8 mouse cellular contexts compared by ENCODE assay signal in genomic region chr4:62582365-62583264, GRCm38 (mm10). TPM values are rescaled to one million over a fixed set of nuclear protein-coding genes. Genes with fewer than 3 reads are reported as not detected.
DNase-seq lines count a peak whose midpoint lies in the region; ATAC-seq and TF ChIP-seq lines count a peak whose summit lies in the region.

No protein-coding gene starts in this region.

- H3K9me3 ChIP-seq in forebrain, embryonic 10.5 days, result no peaks in the 10 kb centered on the region
- H3K9me3 ChIP-seq in hindbrain, postnatal 0 days (ENCODE audit: low read length), result no peaks in the 10 kb centered on the region
- H3K9me3 ChIP-seq in midbrain, embryonic 13.5 days, result no peaks in the 10 kb centered on the region

- H3K9ac ChIP-seq in hindbrain, postnatal 0 days (replicated peaks; ENCODE audit: low read length), result peak overlapping the region; percentile 35; the same call in 1 of the 2 replicates
- peak overlapping the region; percentile 76 for H3K9ac ChIP-seq in midbrain, embryonic 13.5 days (replicated peaks)

- WGBS in forebrain, embryonic 10.5 days, result 33% methylated on average over 18 of the region's 18 CpGs
- WGBS in hindbrain, postnatal 0 days, result 12% methylated on average over 18 of the region's 18 CpGs
- WGBS in midbrain, embryonic 13.5 days, result 17% methylated on average over 18 of the region's 18 CpGs

- DNase-seq in embryo, embryonic 11 days, result peak; percentile 42
- DNase-seq in embryo, embryonic 10.5 days (ENCODE audit: low spot score), result no peak
- DNase-seq in forebrain, embryonic 10.5 days (ENCODE audit: extremely low spot score, low spot score), result no peak
- DNase-seq in hindbrain, postnatal 0 days (ENCODE audit: low spot score), result peak; percentile 96
- DNase-seq in left cerebral cortex, postnatal 14 days (ENCODE audit: low spot score in 2 of 2), result peak; percentile 70 to 78
- DNase-seq in thymus, postnatal 36 days, result peak; percentile 29 to 35

- peaks cover 38% of the 10 kb centered on the region for H3K27me3 ChIP-seq in forebrain, embryonic 10.5 days (ENCODE audit: poor library complexity, severe bottlenecking)
- no peaks in the 10 kb centered on the region for H3K27me3 ChIP-seq in hindbrain, postnatal 0 days (ENCODE audit: insufficient read depth, low read length)
- H3K27me3 ChIP-seq in midbrain, embryonic 13.5 days, result peaks cover 11% of the 10 kb centered on the region

- peak; percentile 2 for ATAC-seq in activated CD4-positive, CD25-positive, alpha-beta regulatory T cell, adult 4 months
- ATAC-seq in hindbrain, postnatal 0 days, result peak; percentile 92
- peak; percentile 92 for ATAC-seq in midbrain, embryonic 13.5 days

- no peak for TF ChIP-seq CTCF in hindbrain, postnatal 0 days (IDR thresholded peaks at IDR 0.05; ENCODE audit: low read depth)

- H3K4me1 ChIP-seq in forebrain, embryonic 10.5 days, result peaks cover 41% of the 10 kb centered on the region
- peaks cover 21% of the 10 kb centered on the region for H3K4me1 ChIP-seq in hindbrain, postnatal 0 days (ENCODE audit: insufficient read depth, low read length)
- peaks cover 38% of the 10 kb centered on the region for H3K4me1 ChIP-seq in midbrain, embryonic 13.5 days (replicated peaks)

- peak overlapping the region; percentile 71 for H3K4me3 ChIP-seq in forebrain, embryonic 10.5 days
- H3K4me3 ChIP-seq in hindbrain, postnatal 0 days (ENCODE audit: low read length), result peak overlapping the region; percentile 41
- peak overlapping the region; percentile 61 for H3K4me3 ChIP-seq in midbrain, embryonic 13.5 days (replicated peaks)

- H3K4me2 ChIP-seq in hindbrain, postnatal 0 days (ENCODE audit: low read depth, low read length), result peak overlapping the region; percentile 91
- peak overlapping the region; percentile 98 for H3K4me2 ChIP-seq in midbrain, embryonic 13.5 days (replicated peaks)

- H3K36me3 ChIP-seq in forebrain, embryonic 10.5 days (replicated peaks), result no peaks in the 10 kb centered on the region
- H3K36me3 ChIP-seq in hindbrain, postnatal 0 days (ENCODE audit: insufficient read depth, low read length), result no peaks in the 10 kb centered on the region
- no peaks in the 10 kb centered on the region for H3K36me3 ChIP-seq in midbrain, embryonic 13.5 days

- H3K27ac ChIP-seq in forebrain, embryonic 10.5 days, result peak overlapping the region; percentile 95
- H3K27ac ChIP-seq in hindbrain, postnatal 0 days, result peak overlapping the region; percentile 88
- peak overlapping the region; percentile 84 for H3K27ac ChIP-seq in midbrain, embryonic 13.5 days

- intact Hi-C loops in left cerebral cortex, postnatal 14 days (cut with DNase I), result no loop called here

RNA-seq across cellular contexts. Expression of gene Rgs3, which starts 23.0 kb away (rescaled TPM):
- 10 to 100 TPM; 45.2 to 51.1 TPM for polyA plus RNA-seq in activated CD4-positive, CD25-positive, alpha-beta regulatory T cell, adult 4 months (2017; shearing (Covaris generic))
- 29.8 and 36.3 TPM in 2 replicates for polyA plus RNA-seq in forebrain, embryonic 10.5 days (2016; fragmentation: Nextera tagmentation; extraction: Ambion mirVana)
- total RNA-seq in hindbrain, postnatal 0 days (2014; rRNA removed), result 71.0 and 71.9 TPM in 2 replicates
- polyA plus RNA-seq in hindbrain, postnatal 0 days (2015; fragmentation: Nextera tagmentation; extraction: Ambion mirVana), result 44.3 and 44.6 TPM in 2 replicates
- 10 to 100 TPM; 22.2 to 27.2 TPM for total RNA-seq in left cerebral cortex, postnatal 14 days (2021)
- polyA plus RNA-seq in midbrain, embryonic 13.5 days (2015; fragmentation: Nextera tagmentation; extraction: Ambion mirVana), result 65.9 and 70.0 TPM in 2 replicates

RNA-seq across cellular contexts. Expression of gene 4933430I17Rik, which starts 57.4 kb away (rescaled TPM):
- under 1 TPM; 0.25 to 0.62 TPM for polyA plus RNA-seq in activated CD4-positive, CD25-positive, alpha-beta regulatory T cell, adult 4 months (2017; shearing (Covaris generic))
- 1.3 and 1.5 TPM in 2 replicates for polyA plus RNA-seq in forebrain, embryonic 10.5 days (2016; fragmentation: Nextera tagmentation; extraction: Ambion mirVana)
- total RNA-seq in hindbrain, postnatal 0 days (2014; rRNA removed), result 1.0 TPM in 1 of 2 replicates, not detected in the other
- 0.74 and 0.83 TPM in 2 replicates for polyA plus RNA-seq in hindbrain, postnatal 0 days (2015; fragmentation: Nextera tagmentation; extraction: Ambion mirVana)
- under 1 TPM; 0.33 to 0.61 TPM for total RNA-seq in left cerebral cortex, postnatal 14 days (2021)
- polyA plus RNA-seq in midbrain, embryonic 13.5 days (2015; fragmentation: Nextera tagmentation; extraction: Ambion mirVana), result 1.1 and 1.5 TPM in 2 replicates

RNA-seq across cellular contexts. Expression of gene Pole3, which starts 57.7 kb away (rescaled TPM):
- polyA plus RNA-seq in activated CD4-positive, CD25-positive, alpha-beta regulatory T cell, adult 4 months (2017; shearing (Covaris generic)), result 10 to 100 TPM; 31.6 to 33.3 TPM
- polyA plus RNA-seq in forebrain, embryonic 10.5 days (2016; fragmentation: Nextera tagmentation; extraction: Ambion mirVana), result 145 and 147 TPM in 2 replicates
- 19.0 and 25.1 TPM in 2 replicates for total RNA-seq in hindbrain, postnatal 0 days (2014; rRNA removed)
- 66.5 and 70.0 TPM in 2 replicates for polyA plus RNA-seq in hindbrain, postnatal 0 days (2015; fragmentation: Nextera tagmentation; extraction: Ambion mirVana)
- total RNA-seq in left cerebral cortex, postnatal 14 days (2021), result 10 to 100 TPM; 19.5 to 24.4 TPM
- 81.3 and 87.2 TPM in 2 replicates for polyA plus RNA-seq in midbrain, embryonic 13.5 days (2015; fragmentation: Nextera tagmentation; extraction: Ambion mirVana)

Comparison
In these comparisons a context has a peak if more than half of its experiments do, and no peak if none do; other contexts are left out.
1. DNase-seq: peak in embryo, embryonic 11 days (single experiment), hindbrain, postnatal 0 days (single experiment), left cerebral cortex, postnatal 14 days (2 of 2) and thymus, postnatal 36 days (2 of 2); none in embryo, embryonic 10.5 days (single experiment) and forebrain, embryonic 10.5 days (single experiment).
2. ATAC-seq: peak in every context shown above with its lines; median percentile 92 in hindbrain, postnatal 0 days; 92 in midbrain, embryonic 13.5 days; 2 in activated CD4-positive, CD25-positive, alpha-beta regulatory T cell, adult 4 months.
3. Peak in every context shown above with its lines, with median percentiles within 50 percentile points of each other: H3K27ac ChIP-seq and H3K4me3 ChIP-seq.